Comparison of ENCODE assay signal across 13 mouse cellular contexts in the genomic region with DNA sequence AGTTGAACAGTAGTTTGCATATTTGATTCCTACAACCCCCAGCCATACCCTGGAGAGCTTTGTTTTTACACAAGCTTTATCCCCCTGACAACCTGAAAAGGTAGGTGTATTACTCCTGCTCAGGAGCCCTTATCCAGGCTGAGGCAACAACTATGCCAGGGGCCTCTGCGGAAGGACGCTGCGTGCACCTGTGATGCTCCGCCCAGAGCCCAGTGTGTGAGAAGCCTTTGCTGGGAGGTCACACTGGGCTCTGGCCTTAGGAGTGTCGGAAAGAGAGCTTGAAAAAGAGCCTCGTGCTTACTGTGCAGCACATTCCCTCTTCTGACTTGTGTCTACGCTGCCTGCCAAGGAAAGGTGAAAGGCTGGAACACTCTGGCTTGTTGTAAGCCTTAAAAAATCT. TPM values are rescaled to one million over a fixed set of nuclear protein-coding genes. Genes with fewer than 3 reads are reported as not detected.
A peak's percentile ranks its signal among the peaks of the same experiment; 100 is the strongest.
DNase-seq lines count a peak whose midpoint lies in the region; ATAC-seq and TF ChIP-seq lines count a peak whose summit lies in the region.
"Had no signal": no experiment of that assay in that cellular context is flagged by ENCODE, and none has a peak within 500 bp of the region (broad histone marks: within the 10 kb centered on the region; RNA-seq: fewer than 3 reads in every experiment).

No protein-coding gene starts in this region.

- no peak overlapping the region for H3K4me3 ChIP-seq in heart, adult 2 months
- peak overlapping the region; percentile 33 for H3K4me3 ChIP-seq in E14TG2a.4 (replicated peaks; ENCODE audit: low read length)
- no peak overlapping the region for H3K4me3 ChIP-seq in brown adipose tissue, adult 24 weeks (ENCODE audit: insufficient read depth, low read depth, low read length)
- H3K4me3 ChIP-seq in lung, embryonic 16.5 days (ENCODE audit: low read length), result no peak overlapping the region
- no peak overlapping the region for H3K4me3 ChIP-seq in hindbrain, postnatal 0 days (ENCODE audit: low read length)
- H3K4me3 ChIP-seq: limb, embryonic 10.5 days; myocyte had no signal

- WGBS in heart, adult 2 months, result 38% methylated on average over 7 of the region's 7 CpGs
- WGBS in lung, embryonic 16.5 days, result 33% methylated on average over 7 of the region's 7 CpGs
- WGBS in hindbrain, postnatal 0 days, result 40% methylated on average over 7 of the region's 7 CpGs

- TF ChIP-seq POLR2A in heart, adult 2 months (IDR thresholded peaks at IDR 0.05; ENCODE audit: insufficient read depth, low read depth, low read length), result no peak

- H3K27ac ChIP-seq in heart, adult 2 months, result peak overlapping the region; percentile 55
- H3K27ac ChIP-seq in brown adipose tissue, adult 24 weeks (replicated peaks; ENCODE audit: low read depth, low read length), result peak overlapping the region; percentile 27
- peak overlapping the region; percentile 62 for H3K27ac ChIP-seq in lung, embryonic 16.5 days (ENCODE audit: low read length)
- H3K27ac ChIP-seq in hindbrain, postnatal 0 days, result no peak overlapping the region
- H3K27ac ChIP-seq: limb, embryonic 10.5 days had no signal

- H3K79me2 ChIP-seq in heart, adult 2 months (replicated peaks; ENCODE audit: control insufficient read depth, insufficient read depth, low read length), result peaks cover 9% of the 10 kb centered on the region

- H3K27me3 ChIP-seq in heart, adult 2 months (ENCODE audit: control insufficient read depth, insufficient read depth, low read length), result no peaks in the 10 kb centered on the region
- no peaks in the 10 kb centered on the region for H3K27me3 ChIP-seq in E14TG2a.4 (ENCODE audit: insufficient read depth, low read length)
- H3K27me3 ChIP-seq in lung, embryonic 16.5 days (ENCODE audit: control insufficient read depth, insufficient read depth, low read depth, low read length), result no peaks in the 10 kb centered on the region
- no peaks in the 10 kb centered on the region for H3K27me3 ChIP-seq in hindbrain, postnatal 0 days (ENCODE audit: insufficient read depth, low read length)

- H3K9me3 ChIP-seq in E14TG2a.4 (ENCODE audit: low read length), result no peaks in the 10 kb centered on the region
- no peaks in the 10 kb centered on the region for H3K9me3 ChIP-seq in lung, embryonic 16.5 days (ENCODE audit: control insufficient read depth, low read length)
- no peaks in the 10 kb centered on the region for H3K9me3 ChIP-seq in hindbrain, postnatal 0 days (ENCODE audit: low read length)
- H3K9me3 ChIP-seq: limb, embryonic 10.5 days had no signal

- intact Hi-C loops in heart, adult 2 months (cut with DNase I), result no loop called here
- intact Hi-C loops in gastrocnemius, postnatal 14 days (cut with DNase I; ENCODE audit: low total_unique reads), result no loop called here

- TF ChIP-seq EP300 in heart, adult 2 months (IDR thresholded peaks at IDR 0.05; ENCODE audit: insufficient read depth, low read depth, low read length), result peak; percentile 66; the same call in 1 of the 2 replicates

- no peak for TF ChIP-seq CTCF in heart, adult 2 months (IDR thresholded peaks at IDR 0.05)
- TF ChIP-seq CTCF in E14TG2a.4 (conservative IDR thresholded peaks at IDR 0.05; ENCODE audit: low read length), result no peak
- no peak for TF ChIP-seq CTCF in hindbrain, postnatal 0 days (IDR thresholded peaks at IDR 0.05; ENCODE audit: low read depth)

- peak overlapping the region; percentile 12; the same call in 1 of the 2 replicates for H3K9ac ChIP-seq in heart, adult 2 months (ENCODE audit: low read depth, low read length)
- H3K9ac ChIP-seq in lung, embryonic 16.5 days (ENCODE audit: low read length), result no peak overlapping the region
- H3K9ac ChIP-seq in hindbrain, postnatal 0 days (replicated peaks; ENCODE audit: low read length), result no peak overlapping the region
- H3K9ac ChIP-seq: forebrain, postnatal 0 days had no signal

- no peak overlapping the region for H3K4me2 ChIP-seq in lung, embryonic 16.5 days (ENCODE audit: low read depth, low read length)
- H3K4me2 ChIP-seq in hindbrain, postnatal 0 days (ENCODE audit: low read depth, low read length), result no peak overlapping the region

- peaks cover 29% of the 10 kb centered on the region for H3K4me1 ChIP-seq in heart, adult 2 months (ENCODE audit: control insufficient read depth, insufficient read depth, low read length)
- H3K4me1 ChIP-seq in E14TG2a.4 (replicated peaks; ENCODE audit: low read depth, low read length), result peaks cover 22% of the 10 kb centered on the region
- peaks cover 32% of the 10 kb centered on the region for H3K4me1 ChIP-seq in brown adipose tissue, adult 24 weeks (ENCODE audit: control insufficient read depth, insufficient read depth, insufficient read length, low read length)
- H3K4me1 ChIP-seq in lung, embryonic 16.5 days (replicated peaks; ENCODE audit: control insufficient read depth, insufficient read depth, low read length), result peaks cover 17% of the 10 kb centered on the region
- H3K4me1 ChIP-seq in hindbrain, postnatal 0 days (ENCODE audit: insufficient read depth, low read length), result peaks cover 7% of the 10 kb centered on the region

- H3K36me3 ChIP-seq in heart, adult 2 months (ENCODE audit: control insufficient read depth, insufficient read depth, low read length), result peaks cover 32% of the 10 kb centered on the region
- no peaks in the 10 kb centered on the region for H3K36me3 ChIP-seq in E14TG2a.4 (ENCODE audit: insufficient read depth, low read length)
- H3K36me3 ChIP-seq in lung, embryonic 16.5 days (ENCODE audit: control insufficient read depth, insufficient read depth, low read length), result no peaks in the 10 kb centered on the region
- H3K36me3 ChIP-seq in hindbrain, postnatal 0 days (ENCODE audit: insufficient read depth, low read length), result no peaks in the 10 kb centered on the region
- H3K36me3 ChIP-seq: limb, embryonic 10.5 days had no signal

- no peak for DNase-seq in heart, adult 2 months
- no peak for DNase-seq in heart, adult 9 months (ENCODE audit: low spot score in 2 of 2)
- DNase-seq in hindbrain, postnatal 0 days (ENCODE audit: low spot score), result no peak
- DNase-seq in gastrocnemius, postnatal 14 days, result no peak
- DNase-seq in frontal cortex, postnatal 14 days (ENCODE audit: low spot score in 2 of 2), result no peak
- DNase-seq: adrenal gland, postnatal 25 days; forebrain, postnatal 0 days; right cerebral cortex, adult 18-20 months had no signal

- ATAC-seq in lung, embryonic 16.5 days (ENCODE audit: low read depth), result peak; percentile 61; the same call in 1 of the 2 replicates
- no peak for ATAC-seq in hindbrain, postnatal 0 days
- ATAC-seq: forebrain, postnatal 0 days had no signal

RNA-seq across cellular contexts. Expression of gene Cnst, which starts 6.6 kb away (rescaled TPM):
- 10 to 100 TPM; 46.7 to 48.8 TPM for total RNA-seq in heart, adult 2 months (2021)
- 23.4 and 45.9 TPM in 2 replicates for polyA plus RNA-seq in heart, adult 2 months (2012; rRNA removed)
- polyA plus RNA-seq in brown adipose tissue, adult 24 weeks (2012; ENCODE audit: insufficient read depth, insufficient read length, missing spikeins), result 43.3 and 57.1 TPM in 2 replicates
- polyA plus RNA-seq in lung, embryonic 16.5 days (2015; fragmentation: Nextera tagmentation; extraction: Ambion mirVana), result 18.0 and 18.9 TPM in 2 replicates
- 30.2 and 32.1 TPM in 2 replicates for total RNA-seq in hindbrain, postnatal 0 days (2014; rRNA removed)
- 16.2 and 16.3 TPM in 2 replicates for polyA plus RNA-seq in hindbrain, postnatal 0 days (2015; fragmentation: Nextera tagmentation; extraction: Ambion mirVana)
- 10 to 100 TPM; 23.4 to 25.9 TPM for total RNA-seq in gastrocnemius, postnatal 14 days (2021)

RNA-seq across cellular contexts. Expression of gene Tfb2m, which starts 6.7 kb away (rescaled TPM):
- 10 to 100 TPM; 51.3 to 58.3 TPM for total RNA-seq in heart, adult 2 months (2021)
- polyA plus RNA-seq in heart, adult 2 months (2012; rRNA removed), result 19.2 and 33.6 TPM in 2 replicates
- 82.7 and 125 TPM in 2 replicates for polyA plus RNA-seq in brown adipose tissue, adult 24 weeks (2012; ENCODE audit: insufficient read depth, insufficient read length, missing spikeins)
- polyA plus RNA-seq in lung, embryonic 16.5 days (2015; fragmentation: Nextera tagmentation; extraction: Ambion mirVana), result 32.0 and 33.6 TPM in 2 replicates
- total RNA-seq in hindbrain, postnatal 0 days (2014; rRNA removed), result 9.2 and 20.2 TPM in 2 replicates
- polyA plus RNA-seq in hindbrain, postnatal 0 days (2015; fragmentation: Nextera tagmentation; extraction: Ambion mirVana), result 30.5 and 35.3 TPM in 2 replicates
- 10 to 100 TPM; 26.0 to 27.7 TPM for total RNA-seq in gastrocnemius, postnatal 14 days (2021)

RNA-seq across cellular contexts. Expression of gene Smyd3, which starts 34.9 kb away (rescaled TPM):
- 1 to 10 TPM; 7.6 to 8.1 TPM for total RNA-seq in heart, adult 2 months (2021)
- 2.7 and 4.2 TPM in 2 replicates for polyA plus RNA-seq in heart, adult 2 months (2012; rRNA removed)
- polyA plus RNA-seq in brown adipose tissue, adult 24 weeks (2012; ENCODE audit: insufficient read depth, insufficient read length, missing spikeins), result 3.0 and 6.1 TPM in 2 replicates
- polyA plus RNA-seq in lung, embryonic 16.5 days (2015; fragmentation: Nextera tagmentation; extraction: Ambion mirVana), result 16.8 and 19.1 TPM in 2 replicates
- total RNA-seq in hindbrain, postnatal 0 days (2014; rRNA removed), result 15.4 and 17.9 TPM in 2 replicates
- 23.3 and 26.1 TPM in 2 replicates for polyA plus RNA-seq in hindbrain, postnatal 0 days (2015; fragmentation: Nextera tagmentation; extraction: Ambion mirVana)
- total RNA-seq in gastrocnemius, postnatal 14 days (2021), result 1 to 10 TPM; 4.3 to 5.1 TPM
